ENCODE assay signal across 8 mouse cellular contexts in genomic region chr9:41937967-41938348, GRCm38 (mm10).
A peak's percentile ranks its signal among the peaks of the same experiment; 100 is the strongest.
DNase-seq lines count a peak whose midpoint lies in the region; ATAC-seq and TF ChIP-seq lines count a peak whose summit lies in the region.

No protein-coding gene starts in this region.

- no peak for ATAC-seq in heart, embryonic 13.5 days (ENCODE audit: extremely low read depth, insufficient number of reproducible peaks, low FRiP score, low TSS enrichment)
- no peak for ATAC-seq in neural tube, embryonic 14.5 days (ENCODE audit: low read depth)

- in situ Hi-C loops in ES-E14 (cut with MboI; ENCODE audit: low sequenced_read_pairs in 2 of 2, unreplicated experiment in 2 of 2), result no loop called here

- H3K9ac ChIP-seq in ES-E14 (ENCODE audit: insufficient read depth, low read depth, low read length, poor library complexity, severe bottlenecking), result peak overlapping the region; percentile 20; the same call in 1 of the 2 replicates
- H3K9ac ChIP-seq in heart, embryonic 13.5 days, result no peak overlapping the region
- no peak overlapping the region for H3K9ac ChIP-seq in neural tube, embryonic 14.5 days (replicated peaks; ENCODE audit: low read depth, low read length)

- no peaks in the 10 kb centered on the region for H3K9me3 ChIP-seq in ES-E14 (ENCODE audit: control insufficient read depth, insufficient read depth, low read depth, low read length)
- no peaks in the 10 kb centered on the region for H3K9me3 ChIP-seq in heart, embryonic 13.5 days
- H3K9me3 ChIP-seq in neural tube, embryonic 14.5 days (ENCODE audit: control insufficient read depth, low read length), result no peaks in the 10 kb centered on the region

- H3K4me3 ChIP-seq in ES-E14 (ENCODE audit: insufficient read depth in 1 of 2, low read depth in 1 of 2, low read length in 2 of 2, poor library complexity in 1 of 2, severe bottlenecking in 1 of 2), result no peak overlapping the region
- H3K4me3 ChIP-seq in heart, embryonic 13.5 days, result no peak overlapping the region
- H3K4me3 ChIP-seq in neural tube, embryonic 14.5 days (ENCODE audit: low read depth, low read length), result no peak overlapping the region

- 35% methylated on average over 3 of the region's 3 CpGs for WGBS in heart, embryonic 13.5 days
- WGBS in neural tube, embryonic 14.5 days, result 16% methylated on average over 3 of the region's 3 CpGs

- no peak overlapping the region for H3K27ac ChIP-seq in ES-E14 (ENCODE audit: insufficient read depth, low read depth, low read length, poor library complexity, severe bottlenecking)
- peak overlapping the region; percentile 69 for H3K27ac ChIP-seq in heart, embryonic 13.5 days (replicated peaks)
- H3K27ac ChIP-seq in neural tube, embryonic 14.5 days (ENCODE audit: low read depth, low read length), result peak overlapping the region; percentile 86

- H3K27me3 ChIP-seq in heart, embryonic 13.5 days (replicated peaks), result no peaks in the 10 kb centered on the region
- H3K27me3 ChIP-seq in neural tube, embryonic 14.5 days (ENCODE audit: control insufficient read depth, insufficient read depth, low read length), result no peaks in the 10 kb centered on the region

- H3K4me2 ChIP-seq in heart, embryonic 13.5 days, result no peak overlapping the region
- no peak overlapping the region for H3K4me2 ChIP-seq in neural tube, embryonic 14.5 days (ENCODE audit: low read depth, low read length)

- no peak for DNase-seq in ES-E14 (ENCODE audit: low read depth, low spot score)
- peak; percentile 42 for DNase-seq in brain, adult 2 months (ENCODE audit: low read depth, low spot score)
- peak; percentile 68 for DNase-seq in kidney, postnatal 14 days
- DNase-seq in spleen, postnatal 4 days (ENCODE audit: low spot score in 2 of 2), result no peak
- DNase-seq in left cerebral cortex, adult 11 months (ENCODE audit: low spot score), result no peak
- DNase-seq in right cerebral cortex, postnatal 36 days (ENCODE audit: low spot score in 2 of 2), result no peak

- H3K4me1 ChIP-seq in ES-E14 (ENCODE audit: control insufficient read depth in 2 of 2, insufficient read depth in 2 of 2, low read length in 2 of 2, poor library complexity in 1 of 2), result peaks cover 5 to 23% of the 10 kb centered on the region in 2 experiments; a peak in 3 of 4 replicates
- H3K4me1 ChIP-seq in heart, embryonic 13.5 days, result peaks cover 37% of the 10 kb centered on the region
- peaks cover 29% of the 10 kb centered on the region for H3K4me1 ChIP-seq in neural tube, embryonic 14.5 days (ENCODE audit: control insufficient read depth, insufficient read depth, low read length)

- no peaks in the 10 kb centered on the region for H3K36me3 ChIP-seq in ES-E14 (ENCODE audit: control insufficient read depth, insufficient read depth, low read length, poor library complexity, severe bottlenecking)
- H3K36me3 ChIP-seq in heart, embryonic 13.5 days, result no peaks in the 10 kb centered on the region
- no peaks in the 10 kb centered on the region for H3K36me3 ChIP-seq in neural tube, embryonic 14.5 days (ENCODE audit: control insufficient read depth, insufficient read depth, low read length)

TF ChIP-seq in ES-E14, 5 proteins besides CTCF, POLR2A, EP300 and RAD21:
- TF ChIP-seq ZNF384 (IDR thresholded peaks at IDR 0.05; ENCODE audit: low read depth, low read length), result no peak
- no peak for TF ChIP-seq ZC3H11A (IDR thresholded peaks at IDR 0.05; ENCODE audit: borderline replicate concordance, low read depth, low read length)
- TF ChIP-seq CHD2 (IDR thresholded peaks at IDR 0.05; ENCODE audit: low read depth, low read length), result no peak
- TF ChIP-seq MAFK (IDR thresholded peaks at IDR 0.05; ENCODE audit: insufficient read depth, low read depth, low read length), result no peak

Comparison
In these comparisons a context has a peak if more than half of its experiments do, and no peak if none do; other contexts are left out.
1. DNase-seq: peak in brain, adult 2 months (single experiment) and kidney, postnatal 14 days (single experiment); none in ES-E14 (single experiment), spleen, postnatal 4 days (0 of 2), left cerebral cortex, adult 11 months (single experiment) and right cerebral cortex, postnatal 36 days (0 of 2).